Mouse (Mus musculus) adrenal gland, postnatal 14 days (tissue): ENCODE data around the gene Noxred1. TPM values are rescaled to one million over a fixed set of nuclear protein-coding genes. Genes with fewer than 3 reads are reported as not detected.
"Not testable (repeated sequence)": the region's sequence is repeated elsewhere in the genome, so short reads cannot be mapped to it uniquely, and the experiment has no call there.

Source experiments
- DNase-seq: peaks from one replicate; pipeline ENCODE4 v3.0.0; 2021; ENCODE audit warnings: mixed read lengths
- long read RNA-seq, 2 experiments: library from polyadenylated mRNA; stranded (forward); transcript quantifications; one replicate each; pipeline ENCODE4 v2.0.0; 2021
- total RNA-seq: library from RNA; stranded (reverse); gene quantifications from 2 replicates; pipeline ENCODE4 v1.2.3, GENCODE M21; 2021

The Noxred1 gene
- total RNA-seq, result 0.33 and 0.90 TPM in 2 replicates
- long read RNA-seq, experiment 1, result 0 reads
- long read RNA-seq, experiment 2, result 0 reads

- DNase-seq, result no peak
Observed at GRCm38 (mm10) chr12:87238632-87239031, at the start of gene Noxred1. Noxred1 (minus strand) TSS chr12:87238732.

- DNase-seq, result no peak
Observed at GRCm38 (mm10) chr12:87284726-87285125, 46.2 kb upstream of the Noxred1 start.

- no peak for DNase-seq
Observed at GRCm38 (mm10) chr12:87284268-87284667, 45.7 kb upstream of the Noxred1 start.

- no peak for DNase-seq
Observed at GRCm38 (mm10) chr12:87283706-87284105, 45.2 kb upstream of the Noxred1 start.

- DNase-seq, result no peak
Observed at GRCm38 (mm10) chr12:87282743-87283142, 44.2 kb upstream of the Noxred1 start.

GRCm38 (mm10) chr12:87281766-87282165 lies 43.2 kb upstream of the Noxred1 start:
- no peak for DNase-seq

GRCm38 (mm10) chr12:87279879-87280278 lies 41.3 kb upstream of the Noxred1 start:
- peak; percentile 26 for DNase-seq

- peak; percentile 35 for DNase-seq
Observed at GRCm38 (mm10) chr12:87279350-87279749, 40.8 kb upstream of the Noxred1 start.

- DNase-seq, result peak; percentile 58
Observed at GRCm38 (mm10) chr12:87278118-87278730, 39.7 kb upstream of the Noxred1 start.

- not testable (repeated sequence) for DNase-seq
Observed at GRCm38 (mm10) chr12:87277251-87277650, 38.7 kb upstream of the Noxred1 start.

- no peak for DNase-seq
Observed at GRCm38 (mm10) chr12:87274853-87275831, 36.6 kb upstream of the Noxred1 start.

GRCm38 (mm10) chr12:87267682-87268081 lies 29.1 kb upstream of the Noxred1 start:
- peak; percentile 71 for DNase-seq

GRCm38 (mm10) chr12:87266827-87267603 lies 28.5 kb upstream of the Noxred1 start:
- peak; percentile 48 for DNase-seq

- DNase-seq, result peak; percentile 92
Observed at GRCm38 (mm10) chr12:87266108-87266826, 27.7 kb upstream of the Noxred1 start, which contains the start of the genes Vipas39 and Ahsa1. Vipas39 (minus strand) TSS chr12:87266256. Ahsa1 (plus strand) TSS chr12:87266479.

- no peak for DNase-seq
Observed at GRCm38 (mm10) chr12:87265444-87265843, 26.9 kb upstream of the Noxred1 start.

GRCm38 (mm10) chr12:87260562-87260961 lies 22.0 kb upstream of the Noxred1 start:
- no peak for DNase-seq

- no peak for DNase-seq
Observed at GRCm38 (mm10) chr12:87256629-87257028, 18.1 kb upstream of the Noxred1 start.

- no peak for DNase-seq
Observed at GRCm38 (mm10) chr12:87253878-87254277, 15.3 kb upstream of the Noxred1 start.

- DNase-seq, result no peak
Observed at GRCm38 (mm10) chr12:87250161-87250560, 11.6 kb upstream of the Noxred1 start.

- no peak for DNase-seq
Observed at GRCm38 (mm10) chr12:87236882-87237483, 1.5 kb downstream of the Noxred1 start.

- no peak for DNase-seq
Observed at GRCm38 (mm10) chr12:87230379-87230895, 8.1 kb downstream of the Noxred1 start.
